Mouse (Mus musculus): ENCODE results near the gene Rad23a. TPM values are rescaled to one million over a fixed set of nuclear protein-coding genes. Genes with fewer than 3 reads are reported as not detected.

Gene Rad23a
- polyA plus RNA-seq, 1 experiment from 2014 or later, result 112 TPM

- Histone ChIP-seq H3K9me3 (no peaks in the 10 kb centered on the region), H3K4me1 (peaks cover 13% of the 10 kb centered on the region), H3K27ac (replicated peaks) (0 out of 2 replicates have a peak overlapping the region, but pooled peaks have one; percentile 92), H3K36me3 (replicated peaks) (peaks cover 30% of the 10 kb centered on the region), H3K27me3 (replicated peaks; ENCODE audit: low read depth, poor library complexity, severe bottlenecking) (0 out of 2 replicates have a peak, but pooled peaks cover 5% of the 10 kb centered on the region), H3K4me3 (peak overlapping the region; percentile 97)
- 92% methylated on average over 3 of the region's 3 CpGs for WGBS
- no peak for DNase-seq (ENCODE audit: low spot score)
Observed at GRCm38 (mm10) chr8:84856434-84856833, 16.0 kb upstream of the Rad23a start.

GRCm38 (mm10) chr8:84847684-84848435 is 7.4 kb upstream of the Rad23a start:
- no peaks in the 10 kb centered on the region for H3K9me3 ChIP-seq
- H3K4me1 ChIP-seq, result peaks cover 37% of the 10 kb centered on the region
- no peak for DNase-seq (ENCODE audit: low spot score)
- peaks cover 33% of the 10 kb centered on the region for H3K36me3 ChIP-seq (replicated peaks)
- peak overlapping the region; percentile 99 for H3K4me3 ChIP-seq
- no peaks in the 10 kb centered on the region for H3K27me3 ChIP-seq (replicated peaks; ENCODE audit: low read depth, poor library complexity, severe bottlenecking)
- WGBS, result 54% methylated on average over 6 of the region's 6 CpGs
- peak overlapping the region; percentile 98 for H3K27ac ChIP-seq (replicated peaks)

GRCm38 (mm10) chr8:84846722-84847572 is 6.5 kb upstream of the Rad23a start, which contains the start of gene Calr:
TSS of gene Calr (minus strand) at chr8:84846934.
- Histone ChIP-seq H3K4me3 (peak within 1 kb of the TSS; percentile 99), H3K9me3 (no peaks in the 10 kb centered on the region), H3K36me3 (replicated peaks) (peaks cover 42% of the 10 kb centered on the region), H3K27ac (replicated peaks) (peak within 1 kb of the TSS; percentile 98), H3K27me3 (replicated peaks; ENCODE audit: low read depth, poor library complexity, severe bottlenecking) (no peaks in the 10 kb centered on the region), H3K4me1 (peaks cover 39% of the 10 kb centered on the region)
- peak; percentile 100 for DNase-seq (ENCODE audit: low spot score)
- WGBS, result under 1% methylated on average over 55 of the region's 55 CpGs

GRCm38 (mm10) chr8:84846094-84846721 is 5.7 kb upstream of the Rad23a start:
- Histone ChIP-seq H3K27me3 (replicated peaks; ENCODE audit: low read depth, poor library complexity, severe bottlenecking) (no peaks in the 10 kb centered on the region), H3K36me3 (replicated peaks) (peaks cover 50% of the 10 kb centered on the region), H3K9me3 (no peaks in the 10 kb centered on the region), H3K27ac (replicated peaks) (peak overlapping the region; percentile 98), H3K4me3 (peak overlapping the region; percentile 99), H3K4me1 (peaks cover 39% of the 10 kb centered on the region)
- WGBS, result under 1% methylated on average over 30 of the region's 30 CpGs
- no peak for DNase-seq (ENCODE audit: low spot score)

GRCm38 (mm10) chr8:84845355-84846093 is 5.1 kb upstream of the Rad23a start:
- H3K27me3 ChIP-seq (replicated peaks; ENCODE audit: low read depth, poor library complexity, severe bottlenecking), result no peaks in the 10 kb centered on the region
- H3K36me3 ChIP-seq (replicated peaks), result peaks cover 53% of the 10 kb centered on the region
- H3K4me1 ChIP-seq, result peaks cover 39% of the 10 kb centered on the region
- no peaks in the 10 kb centered on the region for H3K9me3 ChIP-seq
- WGBS, result 20% methylated on average over 12 of the region's 12 CpGs
- H3K4me3 ChIP-seq, result peak overlapping the region; percentile 99
- peak; percentile 63 for DNase-seq (ENCODE audit: low spot score)
- H3K27ac ChIP-seq (replicated peaks), result peak overlapping the region; percentile 98

- WGBS, result 90% methylated on average over 9 of the region's 9 CpGs
- Histone ChIP-seq H3K4me1 (peaks cover 43% of the 10 kb centered on the region), H3K9me3 (no peaks in the 10 kb centered on the region), H3K27me3 (replicated peaks; ENCODE audit: low read depth, poor library complexity, severe bottlenecking) (no peaks in the 10 kb centered on the region), H3K4me3 (peak overlapping the region; percentile 99), H3K27ac (replicated peaks) (no peak overlapping the region), H3K36me3 (replicated peaks) (peaks cover 53% of the 10 kb centered on the region)
- DNase-seq (ENCODE audit: low spot score), result no peak
Observed at GRCm38 (mm10) chr8:84844397-84845070, 4.1 kb upstream of the Rad23a start.

- 79% methylated on average over 1 of the region's 1 CpGs for WGBS
- H3K36me3 ChIP-seq (replicated peaks), result peaks cover 81% of the 10 kb centered on the region
- no peak for DNase-seq (ENCODE audit: low spot score)
- no peak overlapping the region for H3K27ac ChIP-seq (replicated peaks)
- no peak overlapping the region for H3K4me3 ChIP-seq
- H3K27me3 ChIP-seq (replicated peaks; ENCODE audit: low read depth, poor library complexity, severe bottlenecking), result no peaks in the 10 kb centered on the region
- H3K4me1 ChIP-seq, result peaks cover 60% of the 10 kb centered on the region
- no peaks in the 10 kb centered on the region for H3K9me3 ChIP-seq
Observed at GRCm38 (mm10) chr8:84841514-84841913, 1.0 kb upstream of the Rad23a start.

GRCm38 (mm10) chr8:84839875-84840247 is 604 bp downstream of the Rad23a start:
- peaks cover 59% of the 10 kb centered on the region for H3K4me1 ChIP-seq
- WGBS, result 5% methylated on average over 7 of the region's 7 CpGs
- peak overlapping the region; percentile 98 for H3K4me3 ChIP-seq
- H3K9me3 ChIP-seq, result no peaks in the 10 kb centered on the region
- peak overlapping the region; percentile 97 for H3K27ac ChIP-seq (replicated peaks)
- H3K27me3 ChIP-seq (replicated peaks; ENCODE audit: low read depth, poor library complexity, severe bottlenecking), result no peaks in the 10 kb centered on the region
- peaks cover 85% of the 10 kb centered on the region for H3K36me3 ChIP-seq (replicated peaks)
- no peak for DNase-seq (ENCODE audit: low spot score)

GRCm38 (mm10) chr8:84839411-84839810 is 1.1 kb downstream of the Rad23a start:
- Histone ChIP-seq H3K9me3 (no peaks in the 10 kb centered on the region), H3K36me3 (replicated peaks) (peaks cover 85% of the 10 kb centered on the region), H3K4me3 (peak overlapping the region; percentile 98), H3K4me1 (peaks cover 54% of the 10 kb centered on the region), H3K27me3 (replicated peaks; ENCODE audit: low read depth, poor library complexity, severe bottlenecking) (no peaks in the 10 kb centered on the region), H3K27ac (replicated peaks) (no peak overlapping the region; the same call in 1 of the 2 replicates)
- WGBS, result 98% methylated on average over 2 of the region's 2 CpGs
- DNase-seq (ENCODE audit: low spot score), result no peak

- DNase-seq (ENCODE audit: low spot score), result no peak
- WGBS, result 93% methylated on average over 5 of the region's 5 CpGs
Observed at GRCm38 (mm10) chr8:84838513-84838912, 2.0 kb downstream of the Rad23a start.

GRCm38 (mm10) chr8:84837912-84838470 is 2.5 kb downstream of the Rad23a start:
- no peaks in the 10 kb centered on the region for H3K9me3 ChIP-seq
- no peaks in the 10 kb centered on the region for H3K27me3 ChIP-seq (replicated peaks; ENCODE audit: low read depth, poor library complexity, severe bottlenecking)
- peaks cover 82% of the 10 kb centered on the region for H3K36me3 ChIP-seq (replicated peaks)
- H3K4me1 ChIP-seq, result peaks cover 45% of the 10 kb centered on the region
- DNase-seq (ENCODE audit: low spot score), result no peak
- peak overlapping the region; percentile 23 for H3K4me3 ChIP-seq
- WGBS, result 82% methylated on average over 15 of the region's 15 CpGs
- peak overlapping the region; percentile 70; the same call in 1 of the 2 replicates for H3K27ac ChIP-seq (replicated peaks)

More at GRCm38 (mm10) chr8:84838513-84838912, 2.0 kb downstream of the Rad23a start:
- Histone ChIP-seq H3K4me3 (peak overlapping the region; percentile 23; the same call in 1 of the 2 replicates), H3K27ac (replicated peaks) (peak overlapping the region; percentile 70; the same call in 1 of the 2 replicates), H3K4me1 (peaks cover 45% of the 10 kb centered on the region), H3K27me3 (replicated peaks; ENCODE audit: low read depth, poor library complexity, severe bottlenecking) (no peaks in the 10 kb centered on the region), H3K9me3 (no peaks in the 10 kb centered on the region), H3K36me3 (replicated peaks) (peaks cover 85% of the 10 kb centered on the region)
